Mouse (Mus musculus) cerebellum, postnatal 36 days (tissue): ENCODE measurements around the gene Vezf1.
A peak's percentile ranks its signal among the peaks of the same experiment; 100 is the strongest.
"Not testable (repeated sequence)": the region's sequence is repeated elsewhere in the genome, so short reads cannot be mapped to it uniquely, and the experiment has no call there.

Experiments
- DNase-seq, 2 experiments: peaks; one replicate each; pipeline ENCODE4 v3.0.0; 2021 to 2022; ENCODE audit warnings: mixed read lengths in 2 of 2

Gene Vezf1

DNA sequence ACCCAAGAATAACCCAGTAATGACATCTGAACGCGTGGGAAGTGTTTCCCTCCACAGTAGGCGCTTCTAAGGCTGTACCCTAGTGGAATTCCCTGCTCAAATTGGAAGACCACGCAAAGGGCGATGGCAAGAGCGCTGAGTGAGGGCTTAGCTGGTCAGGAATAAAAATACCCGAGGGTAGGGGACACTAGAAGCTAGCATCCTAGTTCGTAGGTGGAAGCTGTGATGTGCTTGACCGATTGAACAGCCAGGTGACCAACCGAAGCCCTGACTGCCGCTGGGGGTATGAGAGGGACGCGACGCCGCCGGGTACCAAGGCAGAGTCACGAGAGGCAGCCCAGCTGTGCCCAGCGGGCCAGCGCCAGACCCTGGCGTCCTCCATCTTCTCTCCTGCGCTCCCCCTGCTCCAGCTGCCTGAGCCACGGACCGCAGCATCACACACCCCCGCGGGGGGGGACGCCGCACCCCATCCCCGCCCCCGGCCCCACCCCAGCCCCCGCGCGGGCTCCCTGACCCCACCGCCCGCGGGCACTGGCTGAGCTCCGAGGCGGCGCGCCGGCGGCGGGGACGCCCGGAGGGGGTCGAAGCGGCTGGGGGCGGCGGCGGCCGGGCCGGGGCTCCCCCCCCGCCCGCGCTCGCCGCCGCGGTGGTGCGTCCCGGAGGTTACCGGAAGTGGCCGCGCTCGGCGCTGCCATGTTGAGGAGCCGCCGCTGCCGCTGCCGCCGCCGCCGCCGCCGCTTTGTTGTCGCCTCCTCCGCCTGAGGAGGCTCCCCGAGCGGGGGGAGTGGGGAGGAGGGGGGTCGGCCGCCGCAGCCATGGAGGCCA, at the start of gene Vezf1:
TSS of gene Vezf1 (plus strand) at position 694 of the 825 bp plus-strand sequence.
- peak; percentile 73 to 76 for DNase-seq

- no peak for DNase-seq
Measured at GRCm38 (mm10) chr11:88023933-88024332, 44.1 kb upstream of the Vezf1 start.

GRCm38 (mm10) chr11:88027391-88028035, 40.6 kb upstream of the Vezf1 start:
- DNase-seq = no peak

DNA sequence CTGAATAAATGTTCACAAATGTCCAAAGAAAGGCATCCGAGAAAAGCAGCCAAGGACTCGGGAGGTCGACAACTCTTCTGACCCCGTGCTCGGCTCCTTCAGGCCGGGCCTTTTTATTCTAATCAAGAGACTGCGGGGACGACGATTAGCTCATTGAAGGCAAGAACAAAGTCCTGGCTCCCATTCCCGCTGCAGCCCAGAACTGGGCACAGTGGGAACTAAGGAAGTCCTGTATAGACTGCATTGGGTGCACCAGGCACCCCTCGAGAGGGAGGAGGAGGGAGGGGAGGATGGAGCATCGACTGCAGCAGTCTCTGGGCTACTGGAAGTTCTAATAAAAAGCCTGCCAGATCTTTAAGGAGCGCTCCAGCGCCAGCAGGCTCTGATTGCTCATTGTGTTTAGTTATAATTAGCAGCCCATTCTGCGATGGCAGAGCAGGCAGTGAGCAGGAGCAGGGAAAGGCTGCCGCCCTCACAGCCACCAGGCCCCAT, 39.8 kb upstream of the Vezf1 start:
- no peak for DNase-seq

DNA sequence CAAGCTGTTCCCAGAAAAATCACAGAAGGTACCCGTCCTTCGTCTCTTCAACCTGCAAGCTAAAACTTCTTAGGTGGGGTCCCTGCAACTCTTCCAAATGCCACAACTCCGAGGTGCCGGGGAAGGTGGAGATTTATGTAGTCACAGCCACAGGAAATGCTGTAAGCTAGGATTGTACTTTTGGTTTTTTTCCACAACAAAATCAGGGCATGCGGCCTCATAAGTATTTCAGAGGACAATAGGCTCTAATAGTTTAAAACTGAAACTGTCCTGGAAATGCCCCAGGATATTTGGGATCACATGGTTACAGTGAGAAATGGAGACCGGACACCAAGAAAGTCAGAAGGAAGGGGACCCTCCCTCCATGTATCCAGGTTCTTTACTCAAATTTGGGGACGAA, 37.9 kb upstream of the Vezf1 start:
- no peak for DNase-seq

- no peak for DNase-seq
Measured at GRCm38 (mm10) chr11:88030836-88031235, 37.2 kb upstream of the Vezf1 start.

DNA sequence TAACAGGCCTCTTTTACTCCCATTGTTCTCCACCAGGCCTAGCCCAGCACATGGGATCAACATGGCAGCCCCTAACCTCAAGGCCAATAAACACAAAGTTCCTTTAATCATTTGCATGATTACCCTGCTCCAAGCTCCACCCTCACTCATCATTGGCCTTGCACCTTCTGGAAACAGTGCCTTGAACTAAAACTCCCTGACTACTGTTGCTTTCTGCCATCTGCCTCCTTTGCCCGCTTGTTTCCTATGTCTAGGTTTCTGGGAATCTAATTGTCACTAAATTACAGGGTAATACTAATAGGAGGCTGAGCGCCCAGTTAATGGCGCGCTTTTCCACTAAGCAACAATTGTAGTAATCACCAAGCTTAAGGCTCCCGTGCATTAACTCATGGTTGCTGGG, 36.3 kb upstream of the Vezf1 start:
- no peak for DNase-seq

DNA sequence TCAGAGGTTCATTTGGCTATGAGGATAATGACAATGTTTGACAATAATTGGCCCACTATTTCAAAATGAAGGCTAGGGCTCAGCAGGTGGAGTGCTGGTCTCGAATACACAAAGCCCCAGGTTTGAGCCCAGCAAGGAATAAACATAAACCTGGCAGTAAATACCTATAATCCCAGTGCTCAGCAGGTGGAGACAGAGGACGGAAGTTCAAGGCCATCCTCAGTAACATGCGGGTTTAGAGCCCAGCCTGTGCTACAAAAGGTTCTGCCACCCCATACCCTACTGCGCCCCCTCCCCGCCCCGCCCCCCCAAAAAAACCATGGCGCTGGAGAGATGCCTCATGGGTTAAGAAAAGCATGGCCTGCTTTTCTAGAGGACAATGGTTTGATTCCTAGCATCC, 32.1 kb upstream of the Vezf1 start:
- DNase-seq = no peak

DNA sequence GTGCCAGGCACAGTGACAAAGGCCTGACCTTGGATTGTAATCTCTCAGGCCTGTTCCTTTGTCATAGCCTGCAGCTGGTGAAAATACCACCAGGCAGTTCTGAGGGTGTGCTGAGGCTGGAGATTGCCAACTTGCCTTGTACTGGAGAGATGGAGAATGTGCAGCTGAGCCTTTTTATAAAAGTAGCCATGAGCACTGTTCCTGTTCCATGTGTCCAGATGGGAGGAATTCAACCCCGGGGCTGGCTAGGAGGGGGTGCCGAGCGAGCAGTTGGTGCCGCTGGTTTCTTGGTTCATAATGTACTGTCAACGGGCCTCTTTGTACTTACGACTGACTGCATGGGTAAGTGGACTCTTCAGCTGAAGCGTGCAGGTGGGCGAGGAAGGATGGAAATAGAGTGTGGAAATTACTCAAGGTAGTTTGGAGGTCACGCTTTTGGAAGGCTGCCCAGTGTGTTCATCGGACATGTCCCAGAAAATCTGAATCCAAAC, 31.3 kb upstream of the Vezf1 start:
- no peak for DNase-seq

DNA sequence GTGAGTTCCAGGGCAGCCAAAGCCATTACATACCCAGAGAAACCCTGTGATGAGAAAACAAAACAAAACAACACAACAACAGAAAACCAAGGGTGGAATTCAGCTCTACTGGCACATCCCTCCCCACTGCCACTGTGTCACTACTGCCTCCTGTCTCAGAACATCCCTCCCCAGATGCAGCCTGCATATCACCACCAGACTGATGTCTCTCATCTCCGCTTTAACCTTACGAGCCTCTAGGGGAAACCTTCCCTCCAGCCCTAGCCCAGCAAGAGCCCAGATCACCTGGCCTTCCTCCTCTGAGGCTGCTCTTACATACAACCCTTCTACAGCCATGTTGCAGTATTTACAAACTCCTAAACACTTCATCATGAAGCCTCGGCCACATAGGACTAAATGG, 30.7 kb upstream of the Vezf1 start:
- no peak for DNase-seq

DNA sequence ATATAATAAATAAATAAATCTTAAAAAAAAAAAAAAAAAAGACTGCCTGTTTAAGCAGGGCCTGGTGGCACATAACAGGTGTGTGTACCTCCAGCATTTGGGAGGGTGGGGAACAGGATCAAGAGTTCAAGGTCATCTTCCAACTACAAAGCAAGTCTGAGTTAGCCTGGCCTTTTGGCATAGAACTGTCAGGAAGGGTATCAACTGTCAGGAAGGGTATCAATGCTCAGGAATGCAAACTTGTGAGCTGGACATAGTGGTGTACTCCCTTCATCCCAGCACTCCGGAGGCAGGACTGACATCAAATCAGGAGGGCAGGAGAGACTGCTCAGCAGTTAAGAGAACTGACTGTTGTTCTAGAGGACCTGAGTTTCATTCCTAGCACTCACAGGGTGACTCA, 29.0 kb upstream of the Vezf1 start:
- no peak for DNase-seq

DNA sequence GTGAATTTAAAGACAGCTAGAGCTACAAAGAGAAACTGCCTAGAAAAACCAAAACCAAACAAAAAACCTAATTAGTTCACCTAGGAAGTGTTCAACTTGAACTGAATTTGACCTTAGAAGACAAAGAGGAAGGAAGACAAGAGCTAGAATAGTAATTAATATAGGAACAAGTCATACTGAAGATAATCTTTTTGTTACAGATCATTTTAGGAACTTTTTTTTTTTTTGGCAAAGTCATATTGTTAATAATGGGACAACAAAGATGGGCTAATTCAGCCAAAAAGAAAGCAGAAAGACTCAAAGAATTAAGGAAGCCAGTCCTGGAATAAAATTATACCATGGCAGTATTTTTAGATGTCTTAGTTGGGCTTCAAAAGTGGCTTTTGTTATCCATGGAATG, 23.8 kb upstream of the Vezf1 start:
- DNase-seq = no peak

DNA sequence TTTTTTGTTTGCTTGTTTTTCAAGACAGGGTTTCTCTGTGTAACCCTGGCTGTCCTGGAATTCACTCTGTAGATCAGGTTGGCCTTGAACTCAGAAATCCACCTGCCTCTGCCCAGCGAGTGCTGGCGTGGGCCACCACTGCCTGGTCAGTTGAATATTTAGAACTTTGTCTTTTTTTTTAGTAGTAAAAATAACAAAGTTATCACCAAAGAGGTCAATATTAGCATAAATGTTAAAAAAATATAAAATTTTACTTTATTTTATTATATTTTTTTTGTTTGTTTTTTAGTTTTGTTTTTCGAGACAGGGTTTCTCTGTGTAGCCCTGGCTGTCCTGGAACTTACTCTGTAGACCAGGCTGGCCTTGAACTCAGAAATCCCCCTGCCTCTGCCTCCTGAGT, 22.9 kb upstream of the Vezf1 start:
- DNase-seq = not testable (repeated sequence)

DNA sequence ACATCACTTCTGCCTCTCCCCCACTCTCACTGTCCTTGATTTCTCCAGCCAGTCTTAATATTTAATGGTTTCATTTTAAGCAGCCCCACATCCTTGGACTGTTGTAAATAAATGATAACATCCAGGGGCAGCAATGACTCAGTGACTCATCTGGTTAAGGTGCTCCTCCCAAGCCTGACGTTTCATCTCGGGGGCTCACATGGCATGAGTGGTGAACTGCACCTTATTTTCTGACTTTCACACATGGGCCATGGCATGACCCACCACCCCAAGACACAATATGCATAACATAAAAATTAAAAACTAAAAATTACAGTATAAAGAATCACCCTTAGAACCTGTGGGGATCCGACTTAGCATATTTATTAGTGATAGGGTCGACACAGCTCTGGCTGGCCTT, 22.2 kb upstream of the Vezf1 start:
- DNase-seq = no peak

GRCm38 (mm10) chr11:88046323-88046937, 21.6 kb upstream of the Vezf1 start:
- peak in 1 of 2 experiments; percentile 20 for DNase-seq

DNA sequence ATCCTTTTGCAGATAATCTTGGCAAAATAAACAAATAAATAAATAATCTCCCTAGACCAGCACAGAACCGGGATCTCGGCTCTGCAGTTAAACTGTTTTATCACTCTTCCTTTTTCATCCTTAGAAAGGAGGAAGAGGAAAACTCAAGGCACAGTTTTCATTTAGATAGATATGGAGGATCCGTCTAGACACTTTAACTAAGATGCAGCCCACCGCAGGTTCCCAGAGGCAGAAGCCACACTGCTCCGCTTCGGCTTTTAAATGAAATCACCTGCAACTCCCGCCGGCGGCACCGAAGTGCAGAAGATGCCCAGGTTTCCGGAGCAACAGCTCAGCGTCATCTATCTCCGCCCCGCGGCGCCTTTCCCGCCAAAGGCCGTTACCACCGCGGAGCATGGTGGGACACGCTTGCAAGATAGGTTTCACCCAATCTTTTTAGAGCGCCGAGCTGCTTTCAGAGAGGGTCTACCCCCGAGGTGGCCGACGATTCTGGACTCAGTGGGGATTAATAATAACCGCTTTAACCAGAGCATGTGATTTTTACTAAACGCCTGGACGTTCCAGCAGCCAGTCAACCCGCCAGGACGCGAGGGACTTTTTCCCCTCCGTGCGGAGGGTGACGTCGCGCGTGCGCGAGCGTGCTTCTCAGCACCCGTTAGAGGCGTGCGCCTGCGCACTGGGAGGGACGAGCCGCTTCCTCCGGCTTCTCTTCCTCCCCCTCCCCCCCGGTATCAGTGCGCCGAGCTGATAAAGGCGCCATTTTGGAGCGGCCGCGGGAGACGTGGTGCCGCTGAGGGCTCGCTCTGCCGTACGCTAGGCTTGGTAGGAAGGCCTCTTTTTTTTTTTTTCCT, 20.9 kb upstream of the Vezf1 start, which contains the start of gene Srsf1:
TSS of gene Srsf1 (plus strand) at position 430 of the 851 bp plus-strand sequence.
- peak; percentile 98 to 99 for DNase-seq

DNA sequence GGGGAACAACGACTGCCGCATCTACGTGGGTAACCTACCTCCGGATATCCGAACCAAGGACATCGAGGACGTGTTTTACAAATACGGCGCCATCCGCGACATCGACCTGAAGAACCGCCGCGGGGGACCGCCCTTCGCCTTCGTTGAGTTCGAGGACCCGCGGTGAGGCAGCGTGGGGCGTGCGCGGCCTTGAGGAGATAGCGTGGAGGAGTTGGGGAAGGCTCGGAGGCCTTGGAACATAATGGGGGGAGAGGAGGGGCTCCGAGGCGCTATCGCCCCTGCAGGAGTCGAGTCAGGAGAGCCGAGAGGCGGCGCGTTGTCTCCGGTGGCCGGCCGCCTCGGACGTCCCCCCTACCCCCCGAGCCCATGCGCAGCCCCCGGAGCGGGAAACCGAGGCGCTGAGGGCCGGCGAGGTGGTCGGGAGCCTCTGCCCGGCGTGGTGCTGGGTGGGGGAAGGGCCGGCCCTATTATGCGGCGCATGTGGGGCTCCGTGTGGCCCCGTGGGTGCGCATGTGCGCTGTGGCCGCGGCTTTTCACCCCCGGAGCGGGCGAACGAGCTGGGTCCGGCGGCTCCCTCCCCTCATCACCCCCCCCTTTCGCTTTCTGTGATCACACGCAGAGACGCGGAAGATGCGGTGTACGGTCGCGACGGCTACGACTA, 20.1 kb upstream of the Vezf1 start:
- DNase-seq = peak; percentile 60 to 74

GRCm38 (mm10) chr11:88048961-88049670, 19.0 kb upstream of the Vezf1 start:
- no peak for DNase-seq

GRCm38 (mm10) chr11:88049732-88050131, 18.3 kb upstream of the Vezf1 start:
- no peak for DNase-seq

DNA sequence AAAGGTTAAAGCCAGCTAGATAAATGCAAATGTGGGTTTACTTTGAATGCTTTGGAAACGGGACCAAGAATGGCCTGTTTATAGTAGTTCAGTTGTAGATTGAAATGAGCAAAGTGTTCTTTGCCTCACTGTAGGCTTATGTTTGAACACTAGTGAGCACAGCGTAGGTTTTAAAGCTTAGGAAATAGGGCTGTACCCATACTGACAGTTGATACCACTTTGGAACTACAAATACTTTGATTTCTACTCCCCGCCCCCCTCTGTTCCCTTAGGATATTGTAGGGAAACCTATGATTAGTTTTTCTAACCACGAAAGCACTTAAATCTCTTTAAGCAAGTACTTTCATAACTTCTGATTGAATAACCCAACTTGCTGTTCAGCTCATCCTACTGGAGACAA, 15.4 kb upstream of the Vezf1 start:
- DNase-seq = no peak

GRCm38 (mm10) chr11:88053821-88054220, 14.3 kb upstream of the Vezf1 start:
- no peak for DNase-seq
